Mouse (Mus musculus) spleen, postnatal 14 days (tissue): ENCODE results near the gene Palm3.
"Not testable (repeated sequence)": the region's sequence is repeated elsewhere in the genome, so short reads cannot be mapped to it uniquely, and the experiment has no call there.

Source experiments
- DNase-seq, 2 experiments: peaks; one replicate each; pipeline ENCODE4 v3.0.0; 2021 to 2022; ENCODE audit warnings: low spot score in 2 of 2

Gene Palm3

GRCm38 (mm10) chr8:83997511-83998141 is 23.6 kb upstream of the Palm3 start, which contains the start of gene Samd1:
Gene Samd1, plus strand, starts transcription at chr8:83997672.
- peak; percentile 46 to 48 for DNase-seq

GRCm38 (mm10) chr8:83998231-83999056 is 22.8 kb upstream of the Palm3 start:
- DNase-seq: peak; percentile 41 to 59

- DNase-seq: no peak
Measured at GRCm38 (mm10) chr8:83999057-83999705, 22.1 kb upstream of the Palm3 start.

GRCm38 (mm10) chr8:83999825-84000224 is 21.4 kb upstream of the Palm3 start:
- no peak for DNase-seq

- no peak for DNase-seq
Measured at GRCm38 (mm10) chr8:84001281-84002000, 19.8 kb upstream of the Palm3 start, which contains the start of gene 1700067K01Rik. Gene 1700067K01Rik, plus strand, starts transcription at chr8:84001502.

GRCm38 (mm10) chr8:84002957-84003611 is 18.2 kb upstream of the Palm3 start:
- DNase-seq: no peak

- no peak for DNase-seq
Measured at GRCm38 (mm10) chr8:84003612-84004246, 17.5 kb upstream of the Palm3 start.

GRCm38 (mm10) chr8:84004533-84005201 is 16.6 kb upstream of the Palm3 start:
- DNase-seq: peak; percentile 87 to 92

- DNase-seq: not testable (repeated sequence)
Measured at GRCm38 (mm10) chr8:84005502-84005901, 15.8 kb upstream of the Palm3 start.

GRCm38 (mm10) chr8:84008362-84008761 is 12.9 kb upstream of the Palm3 start:
- no peak for DNase-seq

- DNase-seq: peak; percentile 63 to 78
Measured at GRCm38 (mm10) chr8:84009876-84010275, 11.4 kb upstream of the Palm3 start.

GRCm38 (mm10) chr8:84010625-84011611 is 10.4 kb upstream of the Palm3 start:
- peak; percentile 48 to 63 for DNase-seq

GRCm38 (mm10) chr8:84011705-84012498 is 9.4 kb upstream of the Palm3 start, which contains the start of gene 2210011C24Rik:
Gene 2210011C24Rik, minus strand, starts transcription at chr8:84012171.
- no peak for DNase-seq

GRCm38 (mm10) chr8:84012499-84013165 is 8.6 kb upstream of the Palm3 start:
- no peak for DNase-seq

GRCm38 (mm10) chr8:84015833-84016232 is 5.4 kb upstream of the Palm3 start:
- no peak for DNase-seq

- no peak for DNase-seq
Measured at GRCm38 (mm10) chr8:84019738-84020137, 1.5 kb upstream of the Palm3 start.

GRCm38 (mm10) chr8:84021569-84021968 is 298 bp downstream of the Palm3 start:
- no peak for DNase-seq
